Comparison of ENCODE assay signal across 10 mouse cellular contexts in the genomic region with DNA sequence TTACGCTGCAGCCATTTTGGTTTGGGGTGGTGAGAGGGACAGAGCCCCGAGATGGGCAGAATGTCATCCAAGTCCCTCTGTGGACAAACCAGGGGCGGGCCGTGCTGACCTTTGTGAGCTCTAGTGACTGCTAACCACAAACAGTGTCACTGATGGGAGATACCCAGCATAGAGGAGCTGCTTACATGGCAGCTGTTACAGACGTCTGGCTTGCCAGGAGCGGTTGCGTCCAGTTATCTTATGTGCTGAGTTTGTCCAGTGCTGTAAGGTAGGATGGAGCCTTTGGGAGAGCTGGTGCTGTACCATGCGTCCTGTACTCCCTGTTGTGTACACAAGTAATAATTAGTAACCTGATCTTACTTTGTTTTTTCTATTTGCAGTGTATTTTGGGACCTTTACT. TPM values are rescaled to one million over a fixed set of nuclear protein-coding genes. Genes with fewer than 3 reads are reported as not detected.
A peak's percentile ranks its signal among the peaks of the same experiment; 100 is the strongest.
DNase-seq lines count a peak whose midpoint lies in the region; ATAC-seq and TF ChIP-seq lines count a peak whose summit lies in the region.
"Had no signal": no experiment of that assay in that cellular context is flagged by ENCODE, and none has a peak within 500 bp of the region (broad histone marks: within the 10 kb centered on the region; RNA-seq: fewer than 3 reads in every experiment).

No protein-coding gene starts in this region.

- no peak overlapping the region for H3K27ac ChIP-seq in neural tube, embryonic 11.5 days (ENCODE audit: low read depth, low read length)
- no peak overlapping the region for H3K27ac ChIP-seq in forebrain, postnatal 0 days (ENCODE audit: low read depth, low read length)
- no peak overlapping the region for H3K27ac ChIP-seq in midbrain, embryonic 12.5 days (replicated peaks)
- H3K27ac ChIP-seq: kidney, postnatal 0 days had no signal

- peaks cover 30% of the 10 kb centered on the region for H3K4me1 ChIP-seq in neural tube, embryonic 11.5 days (ENCODE audit: control insufficient read depth, insufficient read depth, low read length)
- peaks cover 14% of the 10 kb centered on the region for H3K4me1 ChIP-seq in forebrain, postnatal 0 days (ENCODE audit: insufficient read depth)
- H3K4me1 ChIP-seq in midbrain, embryonic 12.5 days = peaks cover 48% of the 10 kb centered on the region

- no peaks in the 10 kb centered on the region for H3K9me3 ChIP-seq in neural tube, embryonic 11.5 days (ENCODE audit: control insufficient read depth, low read length)
- no peaks in the 10 kb centered on the region for H3K9me3 ChIP-seq in forebrain, postnatal 0 days (ENCODE audit: low read length)
- H3K9me3 ChIP-seq in midbrain, embryonic 12.5 days = no peaks in the 10 kb centered on the region

- 80% methylated on average over 8 of the region's 8 CpGs for WGBS in neural tube, embryonic 11.5 days
- 69% methylated on average over 8 of the region's 8 CpGs for WGBS in forebrain, postnatal 0 days
- WGBS in midbrain, embryonic 12.5 days = 81% methylated on average over 8 of the region's 8 CpGs

- peaks cover 35% of the 10 kb centered on the region for H3K36me3 ChIP-seq in neural tube, embryonic 11.5 days (ENCODE audit: control insufficient read depth, insufficient read depth, low read length)
- H3K36me3 ChIP-seq in forebrain, postnatal 0 days (ENCODE audit: insufficient read depth) = peaks cover 53% of the 10 kb centered on the region
- peaks cover 66% of the 10 kb centered on the region for H3K36me3 ChIP-seq in midbrain, embryonic 12.5 days

- peak overlapping the region; percentile 82 for H3K4me2 ChIP-seq in neural tube, embryonic 11.5 days (ENCODE audit: low read depth)
- H3K4me2 ChIP-seq in forebrain, postnatal 0 days (ENCODE audit: low read depth) = 0 out of 2 replicates have a peak overlapping the region, but pooled peaks have one; percentile 97
- peak overlapping the region; percentile 89 for H3K4me2 ChIP-seq in midbrain, embryonic 12.5 days (replicated peaks)

- TF ChIP-seq CTCF in forebrain, postnatal 0 days (IDR thresholded peaks at IDR 0.05; ENCODE audit: low read depth) = no peak

- ATAC-seq in neural tube, embryonic 11.5 days (ENCODE audit: insufficient read depth, low FRiP score, low TSS enrichment) = no peak
- no peak for ATAC-seq in forebrain, postnatal 0 days
- ATAC-seq in midbrain, embryonic 12.5 days (ENCODE audit: low FRiP score, low read depth) = no peak

- no peak overlapping the region for H3K9ac ChIP-seq in neural tube, embryonic 11.5 days (ENCODE audit: low read length)
- no peak overlapping the region for H3K9ac ChIP-seq in forebrain, postnatal 0 days
- peak overlapping the region; percentile 100; the same call in 1 of the 2 replicates for H3K9ac ChIP-seq in midbrain, embryonic 12.5 days (replicated peaks)

- DNase-seq in neural tube, embryonic 11.5 days (ENCODE audit: low spot score) = no peak
- DNase-seq in neural tube, embryonic 10.5 days (ENCODE audit: extremely low spot score, low spot score) = no peak
- no peak for DNase-seq in forebrain, postnatal 0 days
- DNase-seq in left cerebral cortex, adult 18-20 months (ENCODE audit: low spot score in 2 of 2) = no peak
- no peak for DNase-seq in right cerebral cortex, postnatal 4 days
- no peak for DNase-seq in thymus, postnatal 25 days
- DNase-seq: adrenal gland, postnatal 14 days; lung, adult 2 months had no signal

- H3K4me3 ChIP-seq in neural tube, embryonic 11.5 days (ENCODE audit: low read depth, low read length) = no peak overlapping the region; the same call in 1 of the 2 replicates
- no peak overlapping the region for H3K4me3 ChIP-seq in forebrain, postnatal 0 days (ENCODE audit: low read depth, low read length)
- peak overlapping the region; percentile 100; the same call in 1 of the 2 replicates for H3K4me3 ChIP-seq in midbrain, embryonic 12.5 days

- no peaks in the 10 kb centered on the region for H3K27me3 ChIP-seq in neural tube, embryonic 11.5 days (ENCODE audit: control insufficient read depth, insufficient read depth, low read length)
- no peaks in the 10 kb centered on the region for H3K27me3 ChIP-seq in forebrain, postnatal 0 days (ENCODE audit: insufficient read depth, low read length)
- H3K27me3 ChIP-seq in midbrain, embryonic 12.5 days = no peaks in the 10 kb centered on the region

RNA-seq across cellular contexts. Expression of a gene that starts 4.8 kb away (rescaled TPM):
- 142 and 145 TPM in 2 replicates for polyA plus RNA-seq in neural tube, embryonic 11.5 days (2014; fragmentation: Nextera tagmentation; extraction: Ambion mirVana)
- 113 and 137 TPM in 2 replicates for total RNA-seq in forebrain, postnatal 0 days (2014; rRNA removed)
- polyA plus RNA-seq in forebrain, postnatal 0 days (2015; fragmentation: Nextera tagmentation; extraction: Ambion mirVana) = 103 and 117 TPM in 2 replicates
- polyA plus RNA-seq in midbrain, embryonic 12.5 days (2016; fragmentation: Nextera tagmentation; extraction: Ambion mirVana) = 277 and 309 TPM in 2 replicates
- total RNA-seq in left cerebral cortex, adult 18-20 months (2021) = 100 to 1,000 TPM; 190 to 197 TPM
